Mouse (Mus musculus) ovary, adult 18-20 months (tissue): ENCODE data around the gene Sh3d19.
"Not testable (repeated sequence)": the region's sequence is repeated elsewhere in the genome, so short reads cannot be mapped to it uniquely, and the experiment has no call there.

Experiments
- DNase-seq: peaks from one replicate; pipeline ENCODE4 v3.0.0; 2022; ENCODE audit warnings: low spot score, mixed read lengths

Sh3d19 gene

GRCm38 (mm10) chr3:85980036-85980435 is 9.1 kb downstream of the Sh3d19 start:
- no peak for DNase-seq

GRCm38 (mm10) chr3:85981761-85982160 is 10.9 kb downstream of the Sh3d19 start:
- not testable (repeated sequence) for DNase-seq

GRCm38 (mm10) chr3:85984537-85984936 is 13.6 kb downstream of the Sh3d19 start:
- no peak for DNase-seq

GRCm38 (mm10) chr3:85987225-85987624 is 16.3 kb downstream of the Sh3d19 start:
- DNase-seq, result no peak

GRCm38 (mm10) chr3:85991140-85991801 is 20.4 kb downstream of the Sh3d19 start:
- DNase-seq, result no peak

- no peak for DNase-seq
These were observed 20.9 kb downstream of the Sh3d19 start for GRCm38 (mm10) chr3:85991802-85992156.

- no peak for DNase-seq
These were observed 22.8 kb downstream of the Sh3d19 start for GRCm38 (mm10) chr3:85993744-85994143.

GRCm38 (mm10) chr3:85994645-85995044 is 23.7 kb downstream of the Sh3d19 start:
- no peak for DNase-seq

GRCm38 (mm10) chr3:86001271-86001670 is 30.4 kb downstream of the Sh3d19 start:
- no peak for DNase-seq

- DNase-seq, result no peak
These were observed 31.5 kb downstream of the Sh3d19 start, which contains the start of gene Prss48 for GRCm38 (mm10) chr3:86002423-86002822. Prss48 (minus strand) TSS chr3:86002491.

GRCm38 (mm10) chr3:86002940-86003339 is 32.0 kb downstream of the Sh3d19 start:
- DNase-seq, result no peak

- no peak for DNase-seq
These were observed 33.8 kb downstream of the Sh3d19 start for GRCm38 (mm10) chr3:86004751-86005150.

- DNase-seq, result no peak
These were observed 39.7 kb downstream of the Sh3d19 start for GRCm38 (mm10) chr3:86010618-86011017.

GRCm38 (mm10) chr3:86011373-86011772 is 40.5 kb downstream of the Sh3d19 start:
- no peak for DNase-seq

- no peak for DNase-seq
These were observed 40.9 kb downstream of the Sh3d19 start for GRCm38 (mm10) chr3:86011833-86012232.

GRCm38 (mm10) chr3:86013837-86014236 is 42.9 kb downstream of the Sh3d19 start:
- no peak for DNase-seq

GRCm38 (mm10) chr3:86016965-86017364 is 46.1 kb downstream of the Sh3d19 start:
- no peak for DNase-seq

- DNase-seq, result no peak
These were observed 46.6 kb downstream of the Sh3d19 start for GRCm38 (mm10) chr3:86017484-86017883.

- DNase-seq, result no peak
These were observed 50.2 kb downstream of the Sh3d19 start for GRCm38 (mm10) chr3:86020921-86021650.

GRCm38 (mm10) chr3:86021651-86022050 is 50.7 kb downstream of the Sh3d19 start:
- no peak for DNase-seq

- no peak for DNase-seq
These were observed 53.3 kb downstream of the Sh3d19 start for GRCm38 (mm10) chr3:86024065-86024795.

GRCm38 (mm10) chr3:86025341-86026137 is 54.6 kb downstream of the Sh3d19 start:
- no peak for DNase-seq
